Mouse (Mus musculus) embryonic facial prominence, embryonic 11.5 days (tissue): Measurements from ENCODE around the gene Rad51d. TPM values are rescaled to one million over a fixed set of nuclear protein-coding genes. Genes with fewer than 3 reads are reported as not detected.

Source experiments
- ATAC-seq: fragments of 200-750 bp; cut with Nextera tagmentation; replicated peaks from 2 replicates; pipeline ENCODE4 v1.8.0; 2017; ENCODE audit warnings: low read depth; ENCODE audit not compliant: insufficient number of reproducible peaks, low FRiP score, low TSS enrichment
- DNase-seq: peaks from one replicate; pipeline ENCODE4 v3.0.0-alpha.2; 2015; ENCODE audit warnings: low spot score
- H3K27ac ChIP-seq: fragments of 300-500 bp; sonication (generic); replicated peaks from 2 replicates; pipeline ENCODE4 v1.5.1; 2014; ENCODE audit warnings: mild to moderate bottlenecking, low read depth, low read length, control low read depth
- H3K27me3 ChIP-seq: fragments of 300-500 bp; sonication (generic); 2 replicates; pipeline ENCODE4 v1.6.1; 2014; ENCODE audit warnings: mild to moderate bottlenecking, low read length, moderate library complexity, mixed read lengths; ENCODE audit not compliant: control insufficient read depth, insufficient read depth
- H3K36me3 ChIP-seq: fragments of 300-500 bp; sonication (generic); replicated peaks from 2 replicates; pipeline ENCODE4 v1.6.1; 2014; ENCODE audit warnings: low read depth, mild to moderate bottlenecking, low read length, moderate library complexity, mixed read lengths; ENCODE audit not compliant: control insufficient read depth, insufficient read depth
- H3K4me1 ChIP-seq: fragments of 300-500 bp; sonication (generic); 2 replicates; pipeline ENCODE4 v1.6.1; 2014; ENCODE audit warnings: low read length, mixed read lengths; ENCODE audit not compliant: control insufficient read depth, insufficient read depth
- H3K4me2 ChIP-seq: fragments of 300-500 bp; sonication (generic); 2 replicates; pipeline ENCODE4 v1.6.1; 2014; ENCODE audit warnings: low read depth, mild to moderate bottlenecking, control low read depth, low read length, moderate library complexity
- H3K4me3 ChIP-seq: fragments of 300-500 bp; sonication (generic); 2 replicates; pipeline ENCODE4 v1.5.1; 2014; ENCODE audit warnings: low read depth, low read length, control low read depth
- H3K9ac ChIP-seq: fragments of 300-500 bp; sonication (generic); replicated peaks from 2 replicates; pipeline ENCODE4 v1.6.1; 2014; ENCODE audit warnings: mild to moderate bottlenecking, control low read depth, low read length
- H3K9me3 ChIP-seq: fragments of 300-500 bp; sonication (generic); replicated peaks from 2 replicates; pipeline ENCODE4 v1.6.1; 2016; ENCODE audit warnings: mild to moderate bottlenecking, low read length, inconsistent platforms, mixed read lengths; ENCODE audit not compliant: control insufficient read depth
- WGBS: fragments of 180-500 bp; shearing (Covaris S2); extraction: QIAGEN DNeasy Blood & Tissue Kit; methylation state at CpG from one replicate; pipeline ENCODE4 v1.1.7; 2014; 5-methylcytosine and 5-hydroxymethylcytosine counted together
- polyA plus RNA-seq: library from polyadenylated mRNA; unstranded; fragments of >200 nt; fragmentation: Nextera tagmentation; extraction: Ambion mirVana; gene quantifications from 2 replicates; pipeline ENCODE4 v1.2.1, GENCODE M21; 2014

Rad51d gene
- polyA plus RNA-seq, 1 experiment from 2014 or later, result 13.4 TPM

GRCm38 (mm10) chr11:82889524-82890341, 681 bp downstream of the Rad51d start:
- Histone ChIP-seq H3K9ac (peak overlapping the region; percentile 74), H3K36me3 (no peaks in the 10 kb centered on the region), H3K4me1 (no peaks in the 10 kb centered on the region), H3K4me2 (peak overlapping the region; percentile 63), H3K27ac (no peak overlapping the region), H3K4me3 (peak overlapping the region; percentile 56), H3K9me3 (no peaks in the 10 kb centered on the region), H3K27me3 (no peaks in the 10 kb centered on the region)
- peak; percentile 57 for ATAC-seq
- DNase-seq, result peak; percentile 15
- 9% methylated on average over 30 of the region's 31 CpGs for WGBS

- Histone ChIP-seq H3K9me3 (no peaks in the 10 kb centered on the region), H3K4me3 (no peak overlapping the region), H3K4me1 (no peaks in the 10 kb centered on the region), H3K4me2 (no peak overlapping the region), H3K9ac (no peak overlapping the region), H3K27ac (no peak overlapping the region), H3K36me3 (no peaks in the 10 kb centered on the region), H3K27me3 (no peaks in the 10 kb centered on the region)
- DNase-seq (no peak), ATAC-seq (no peak)
- 68% methylated on average over 10 of the region's 10 CpGs for WGBS
Observed at GRCm38 (mm10) chr11:82888491-82888946, 1.9 kb downstream of the Rad51d start.

GRCm38 (mm10) chr11:82886559-82886958, 3.9 kb downstream of the Rad51d start:
- Histone ChIP-seq H3K4me1 (no peaks in the 10 kb centered on the region), H3K4me3 (no peak overlapping the region), H3K27me3 (no peaks in the 10 kb centered on the region), H3K27ac (no peak overlapping the region), H3K9me3 (no peaks in the 10 kb centered on the region), H3K9ac (no peak overlapping the region), H3K4me2 (no peak overlapping the region), H3K36me3 (no peaks in the 10 kb centered on the region)
- WGBS, result 90% methylated on average over 3 of the region's 3 CpGs
- DNase-seq (peak; percentile 10), ATAC-seq (no peak)

- H3K36me3 ChIP-seq, result no peaks in the 10 kb centered on the region
- 69% methylated on average over 8 of the region's 8 CpGs for WGBS
- ATAC-seq (no peak), DNase-seq (no peak)
- H3K4me1 ChIP-seq, result no peaks in the 10 kb centered on the region
- no peaks in the 10 kb centered on the region for H3K9me3 ChIP-seq
- H3K27ac ChIP-seq, result no peak overlapping the region
- no peak overlapping the region for H3K4me3 ChIP-seq
- no peak overlapping the region for H3K4me2 ChIP-seq
- H3K27me3 ChIP-seq, result no peaks in the 10 kb centered on the region
- no peak overlapping the region for H3K9ac ChIP-seq
Observed at GRCm38 (mm10) chr11:82883180-82883579, 7.2 kb downstream of the Rad51d start.

- Histone ChIP-seq H3K9ac (no peak overlapping the region), H3K9me3 (no peaks in the 10 kb centered on the region), H3K36me3 (no peaks in the 10 kb centered on the region), H3K4me2 (no peak overlapping the region), H3K4me1 (no peaks in the 10 kb centered on the region), H3K4me3 (no peak overlapping the region), H3K27ac (no peak overlapping the region), H3K27me3 (no peaks in the 10 kb centered on the region)
- ATAC-seq (no peak), DNase-seq (no peak)
- 88% methylated on average over 7 of the region's 7 CpGs for WGBS
Observed at GRCm38 (mm10) chr11:82877726-82878344, 12.6 kb downstream of the Rad51d start.

GRCm38 (mm10) chr11:82875631-82876030, 14.8 kb downstream of the Rad51d start:
- no peak for ATAC-seq
- no peak overlapping the region for H3K4me2 ChIP-seq
- no peak overlapping the region for H3K4me3 ChIP-seq
- no peak overlapping the region for H3K27ac ChIP-seq
- H3K36me3 ChIP-seq, result no peaks in the 10 kb centered on the region
- H3K9me3 ChIP-seq, result no peaks in the 10 kb centered on the region
- H3K27me3 ChIP-seq, result no peaks in the 10 kb centered on the region
- 83% methylated on average over 5 of the region's 5 CpGs for WGBS
- H3K4me1 ChIP-seq, result no peaks in the 10 kb centered on the region
- H3K9ac ChIP-seq, result no peak overlapping the region
- no peak for DNase-seq

GRCm38 (mm10) chr11:82874924-82875323, 15.5 kb downstream of the Rad51d start:
- Histone ChIP-seq H3K27me3 (no peaks in the 10 kb centered on the region), H3K4me3 (no peak overlapping the region), H3K27ac (no peak overlapping the region), H3K4me2 (no peak overlapping the region), H3K9ac (no peak overlapping the region), H3K9me3 (no peaks in the 10 kb centered on the region), H3K36me3 (no peaks in the 10 kb centered on the region), H3K4me1 (no peaks in the 10 kb centered on the region; the same call in 1 of the 2 replicates)
- no peak for ATAC-seq
- 79% methylated on average over 5 of the region's 5 CpGs for WGBS
- no peak for DNase-seq

GRCm38 (mm10) chr11:82871031-82871446, 19.4 kb downstream of the Rad51d start, which contains the start of gene Rffl:
Gene Rffl (minus strand): TSS chr11:82871210.
- peak; percentile 97 for DNase-seq
- Histone ChIP-seq H3K9ac (peak within 1 kb of the TSS; percentile 75), H3K27me3 (no peaks in the 10 kb centered on the region), H3K36me3 (no peaks in the 10 kb centered on the region), H3K9me3 (no peaks in the 10 kb centered on the region), H3K4me1 (no peaks in the 10 kb centered on the region; the same call in 1 of the 2 replicates), H3K4me2 (peak within 1 kb of the TSS; percentile 86), H3K4me3 (peak within 1 kb of the TSS; percentile 77), H3K27ac (no peak within 1 kb of the TSS)
- WGBS, result under 1% methylated on average over 43 of the region's 43 CpGs
- ATAC-seq, result peak; percentile 96
